In genomic region chr10:111189022-111189555, GRCm38 (mm10) we compare ENCODE assay signal across 13 mouse cellular contexts. TPM values are rescaled to one million over a fixed set of nuclear protein-coding genes. Genes with fewer than 3 reads are reported as not detected.
A peak's percentile ranks its signal among the peaks of the same experiment; 100 is the strongest.
DNase-seq lines count a peak whose midpoint lies in the region; ATAC-seq and TF ChIP-seq lines count a peak whose summit lies in the region.
"Had no signal": no experiment of that assay in that cellular context is flagged by ENCODE, and none has a peak within 500 bp of the region (broad histone marks: within the 10 kb centered on the region; RNA-seq: fewer than 3 reads in every experiment).

No protein-coding gene starts in this region.

- no peak overlapping the region for H3K9ac ChIP-seq in liver, embryonic 13.5 days
- no peak overlapping the region for H3K9ac ChIP-seq in kidney, postnatal 0 days (ENCODE audit: low read depth, low read length)
- no peak overlapping the region for H3K9ac ChIP-seq in hindbrain, embryonic 12.5 days
- H3K9ac ChIP-seq: forebrain, embryonic 13.5 days; hindbrain, embryonic 15.5 days had no signal

- H3K27me3 ChIP-seq in liver, embryonic 13.5 days = no peaks in the 10 kb centered on the region
- H3K27me3 ChIP-seq in kidney, postnatal 0 days (ENCODE audit: insufficient read depth, low read length) = no peaks in the 10 kb centered on the region
- H3K27me3 ChIP-seq in hindbrain, embryonic 12.5 days = no peaks in the 10 kb centered on the region
- H3K27me3 ChIP-seq: forebrain, embryonic 13.5 days; hindbrain, embryonic 15.5 days had no signal

- DNase-seq in adrenal gland, adult 2 months = peak; percentile 20
- no peak for DNase-seq in adrenal gland, postnatal 4 days (ENCODE audit: low spot score in 2 of 2)
- no peak for DNase-seq in liver, embryonic 13.5 days
- no peak for DNase-seq in liver
- DNase-seq in kidney, postnatal 0 days (ENCODE audit: low spot score) = peak; percentile 23
- no peak for DNase-seq in right cerebral cortex, postnatal 25 days
- no peak for DNase-seq in left cerebral cortex, postnatal 10 days (ENCODE audit: extremely low spot score in 1 of 2, low spot score in 2 of 2)
- DNase-seq: cerebellum, postnatal 36 days; gastrocnemius, postnatal 25 days; lung, postnatal 36 days had no signal

- H3K36me3 ChIP-seq in liver, embryonic 13.5 days = no peaks in the 10 kb centered on the region
- H3K36me3 ChIP-seq in kidney, postnatal 0 days (ENCODE audit: insufficient read depth, low read length) = no peaks in the 10 kb centered on the region
- no peaks in the 10 kb centered on the region for H3K36me3 ChIP-seq in hindbrain, embryonic 12.5 days
- H3K36me3 ChIP-seq: hindbrain, embryonic 15.5 days had no signal

- H3K4me3 ChIP-seq in liver, embryonic 13.5 days (replicated peaks) = no peak overlapping the region
- H3K4me3 ChIP-seq in kidney, postnatal 0 days (replicated peaks; ENCODE audit: low read depth, low read length) = no peak overlapping the region
- no peak overlapping the region for H3K4me3 ChIP-seq in hindbrain, embryonic 12.5 days
- H3K4me3 ChIP-seq: forebrain, embryonic 13.5 days; hindbrain, embryonic 15.5 days had no signal

- no peak for TF ChIP-seq CTCF in kidney, postnatal 0 days (IDR thresholded peaks at IDR 0.05; ENCODE audit: low read depth)

- peaks cover 13% of the 10 kb centered on the region; the same call in 1 of the 2 replicates for H3K4me1 ChIP-seq in liver, embryonic 13.5 days (replicated peaks)
- no peaks in the 10 kb centered on the region for H3K4me1 ChIP-seq in kidney, postnatal 0 days (replicated peaks; ENCODE audit: insufficient read depth, low read length)
- H3K4me1 ChIP-seq in hindbrain, embryonic 12.5 days = peaks cover 17% of the 10 kb centered on the region

- no peaks in the 10 kb centered on the region for H3K9me3 ChIP-seq in liver, embryonic 13.5 days (replicated peaks)
- H3K9me3 ChIP-seq in kidney, postnatal 0 days (replicated peaks; ENCODE audit: low read length) = no peaks in the 10 kb centered on the region
- no peaks in the 10 kb centered on the region for H3K9me3 ChIP-seq in hindbrain, embryonic 12.5 days (replicated peaks)
- H3K9me3 ChIP-seq: forebrain, embryonic 13.5 days; hindbrain, embryonic 15.5 days had no signal

- ATAC-seq in liver, embryonic 13.5 days (ENCODE audit: low read depth) = peak; percentile 47; the same call in 1 of the 2 replicates
- ATAC-seq in kidney, postnatal 0 days (replicated peaks; ENCODE audit: low FRiP score, low read depth) = peak; percentile 74
- no peak for ATAC-seq in hindbrain, embryonic 12.5 days (ENCODE audit: low FRiP score)

- H3K4me2 ChIP-seq in liver, embryonic 13.5 days = no peak overlapping the region
- H3K4me2 ChIP-seq in kidney, postnatal 0 days (ENCODE audit: low read length) = no peak overlapping the region
- H3K4me2 ChIP-seq in hindbrain, embryonic 12.5 days (replicated peaks) = no peak overlapping the region
- H3K4me2 ChIP-seq: forebrain, embryonic 13.5 days; hindbrain, embryonic 15.5 days had no signal

- 73% methylated on average over 4 of the region's 4 CpGs for WGBS in liver, embryonic 13.5 days (ENCODE audit: insufficient replicate concordance)
- 41% methylated on average over 4 of the region's 4 CpGs for WGBS in kidney, postnatal 0 days
- 82% methylated on average over 4 of the region's 4 CpGs for WGBS in hindbrain, embryonic 12.5 days

- no peak overlapping the region for H3K27ac ChIP-seq in liver, embryonic 13.5 days
- no peak overlapping the region for H3K27ac ChIP-seq in kidney, postnatal 0 days
- H3K27ac ChIP-seq in hindbrain, embryonic 12.5 days = no peak overlapping the region
- H3K27ac ChIP-seq: hindbrain, embryonic 15.5 days had no signal

- intact Hi-C loops in left cerebral cortex, postnatal 10 days (cut with DNase I) = no loop called here

RNA-seq across cellular contexts. Expression of gene Osbpl8, which starts 24.5 kb away (rescaled TPM):
- total RNA-seq in adrenal gland, adult 2 months (2021) = 10 to 100 TPM; 24.8 to 24.9 TPM
- polyA plus RNA-seq in adrenal gland, adult 2 months (2012; rRNA removed) = 1.2 and 1.6 TPM in 2 replicates
- total RNA-seq in adrenal gland, postnatal 4 days (2021) = 10 to 100 TPM; 30.8 to 33.9 TPM
- polyA plus RNA-seq in liver, embryonic 13.5 days (2015; fragmentation: Nextera tagmentation; extraction: Ambion mirVana) = 7.6 and 9.3 TPM in 2 replicates
- polyA plus RNA-seq in kidney, postnatal 0 days (2015; fragmentation: Nextera tagmentation; extraction: Ambion mirVana) = 11.0 and 11.8 TPM in 2 replicates
- polyA plus RNA-seq in hindbrain, embryonic 12.5 days (2016; fragmentation: Nextera tagmentation; extraction: Ambion mirVana) = 22.4 and 24.0 TPM in 2 replicates
- total RNA-seq in left cerebral cortex, postnatal 10 days (2021) = 10 to 100 TPM; 67.4 to 67.7 TPM

Comparison
In these comparisons a context has a peak if more than half of its experiments do, and no peak if none do; other contexts are left out.
1. DNase-seq: peak in adrenal gland, adult 2 months (single experiment) and kidney, postnatal 0 days (single experiment); none in adrenal gland, postnatal 4 days (0 of 2), liver, embryonic 13.5 days (single experiment), liver (single experiment), right cerebral cortex, postnatal 25 days (single experiment) and left cerebral cortex, postnatal 10 days (0 of 2).